Mouse (Mus musculus): ENCODE measurements around the gene Gm10974.

GRCm38 (mm10) chr7:66405541-66405940, 39.8 kb downstream of the Gm10974 start:
- no peak for TF ChIP-seq POLR2A (IDR thresholded peaks at IDR 0.05; ENCODE audit: borderline replicate concordance, extremely low read depth, low read depth, low read length)
- no peak for TF ChIP-seq CTCF (IDR thresholded peaks at IDR 0.05; ENCODE audit: insufficient read depth, low read length)

Measured in lung, adult 2 months (tissue).